Mouse (Mus musculus) induced T-regulatory cell, adult 2 months (primary cell): ENCODE measurements around the gene Nsun4.

Source experiments
- DNase-seq: peaks from one replicate; pipeline ENCODE4 v3.0.0-alpha.2; 2012; ENCODE audit warnings: low read depth

The Nsun4 gene

GRCm38 (mm10) chr4:116053399-116053961 is at the start of gene Nsun4:
Gene Nsun4, minus strand, starts transcription at chr4:116053876.
- peak; percentile 99 for DNase-seq

- DNase-seq: no peak
Observed at GRCm38 (mm10) chr4:116100959-116101358, 47.3 kb upstream of the Nsun4 start.

- DNase-seq: no peak
Observed at GRCm38 (mm10) chr4:116097211-116097610, 43.5 kb upstream of the Nsun4 start.

- DNase-seq: no peak
Observed at GRCm38 (mm10) chr4:116096291-116096690, 42.6 kb upstream of the Nsun4 start.

GRCm38 (mm10) chr4:116088510-116089249 is 35.0 kb upstream of the Nsun4 start:
- DNase-seq: no peak

- DNase-seq: no peak
Observed at GRCm38 (mm10) chr4:116077240-116078095, 23.8 kb upstream of the Nsun4 start.

- peak; percentile 47 for DNase-seq
Observed at GRCm38 (mm10) chr4:116076369-116077231, 22.9 kb upstream of the Nsun4 start.

- DNase-seq: peak; percentile 81
Observed at GRCm38 (mm10) chr4:116075631-116076368, 22.1 kb upstream of the Nsun4 start.

GRCm38 (mm10) chr4:116074861-116075620 is 21.4 kb upstream of the Nsun4 start, which contains the start of the genes Uqcrh and Lrrc41:
Gene Uqcrh, minus strand, starts transcription at chr4:116075071.
Gene Lrrc41, plus strand, starts transcription at chr4:116075269.
- peak; percentile 99 for DNase-seq

- peak; percentile 73 for DNase-seq
Observed at GRCm38 (mm10) chr4:116074145-116074675, 20.5 kb upstream of the Nsun4 start.

GRCm38 (mm10) chr4:116073146-116073545 is 19.5 kb upstream of the Nsun4 start:
- peak; percentile 60 for DNase-seq

- no peak for DNase-seq
Observed at GRCm38 (mm10) chr4:116070116-116070515, 16.4 kb upstream of the Nsun4 start.

GRCm38 (mm10) chr4:116063855-116064254 is 10.2 kb upstream of the Nsun4 start:
- DNase-seq: no peak

GRCm38 (mm10) chr4:116059012-116059726 is 5.5 kb upstream of the Nsun4 start:
- DNase-seq: no peak

GRCm38 (mm10) chr4:116057559-116057958 is 3.9 kb upstream of the Nsun4 start:
- DNase-seq: no peak

- peak; percentile 80 for DNase-seq
Observed at GRCm38 (mm10) chr4:116052526-116053293, 966 bp downstream of the Nsun4 start.

GRCm38 (mm10) chr4:116049211-116049610 is 4.5 kb downstream of the Nsun4 start:
- DNase-seq: no peak

GRCm38 (mm10) chr4:116048130-116048920 is 5.4 kb downstream of the Nsun4 start:
- DNase-seq: no peak
